28 mouse cellular contexts compared by ENCODE assay signal in the genomic region with DNA sequence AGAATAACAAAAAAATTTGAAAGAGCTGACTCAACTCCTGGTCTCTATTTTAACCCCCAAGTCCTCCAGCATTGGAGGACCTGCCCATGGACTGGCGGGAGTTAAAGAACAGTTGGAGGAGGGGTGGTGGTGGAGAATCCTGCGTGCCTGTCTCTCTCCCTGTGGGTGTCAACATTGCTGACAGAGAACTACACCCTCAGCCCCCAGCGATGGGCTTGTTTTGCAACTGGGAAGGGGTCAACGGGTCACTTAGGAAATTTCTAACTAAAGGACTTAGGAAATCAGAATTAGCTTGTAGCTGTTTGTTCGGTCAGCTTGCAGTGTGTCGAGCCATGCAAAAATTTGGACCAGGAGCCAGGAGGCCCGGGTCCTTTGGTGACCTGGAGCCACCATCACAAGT. TPM values are rescaled to one million over a fixed set of nuclear protein-coding genes. Genes with fewer than 3 reads are reported as not detected.
A peak's percentile ranks its signal among the peaks of the same experiment; 100 is the strongest.
DNase-seq lines count a peak whose midpoint lies in the region; ATAC-seq lines count a peak whose summit lies in the region.
"Had no signal": no experiment of that assay in that cellular context is flagged by ENCODE, and none has a peak within 500 bp of the region (broad histone marks: within the 10 kb centered on the region; RNA-seq: fewer than 3 reads in every experiment).

No protein-coding gene starts in this region.

- H3K9me3 ChIP-seq in embryonic facial prominence, embryonic 15.5 days (replicated peaks): no peaks in the 10 kb centered on the region
- no peaks in the 10 kb centered on the region for H3K9me3 ChIP-seq in embryonic facial prominence, embryonic 10.5 days
- H3K9me3 ChIP-seq in liver, embryonic 12.5 days (replicated peaks): no peaks in the 10 kb centered on the region
- no peaks in the 10 kb centered on the region for H3K9me3 ChIP-seq in lung, embryonic 15.5 days
- H3K9me3 ChIP-seq: forebrain, embryonic 10.5 days; G1E; heart, embryonic 13.5 days; hindbrain, embryonic 15.5 days; kidney, embryonic 15.5 days; limb, embryonic 15.5 days; midbrain, embryonic 10.5 days; stomach, embryonic 15.5 days had no signal

- no peak for DNase-seq in embryonic facial prominence, embryonic 10.5 days (ENCODE audit: low spot score)
- peak; percentile 40 to 75 for DNase-seq in lung, postnatal 4 days
- no peak for DNase-seq in frontal cortex, postnatal 36 days (ENCODE audit: low spot score in 2 of 2)
- no peak for DNase-seq in cerebellum, postnatal 36 days
- DNase-seq: cerebellum, adult 8-10 months; gastrocnemius, postnatal 10 days; heart, adult 18-20 months; thymus, adult 18-20 months; thymus, postnatal 4 days had no signal

- ATAC-seq in embryonic facial prominence, embryonic 15.5 days (ENCODE audit: insufficient number of reproducible peaks, low FRiP score, low TSS enrichment, low read depth): no peak
- no peak for ATAC-seq in liver, embryonic 12.5 days
- peak; percentile 71; the same call in 1 of the 2 replicates for ATAC-seq in lung, embryonic 15.5 days (ENCODE audit: borderline replicate concordance, extremely low read depth, low FRiP score, low TSS enrichment)
- ATAC-seq in megakaryocyte, adult 5-6 weeks (ENCODE audit: poor library complexity, severe bottlenecking): no peak
- ATAC-seq: activated CD4-positive, CD25-positive, alpha-beta regulatory T cell, adult 4 months; intestine, embryonic 16.5 days had no signal

- H3K27ac ChIP-seq in embryonic facial prominence, embryonic 15.5 days (replicated peaks): 0 out of 2 replicates have a peak overlapping the region, but pooled peaks have one; percentile 1
- H3K27ac ChIP-seq in embryonic facial prominence, embryonic 10.5 days (replicated peaks): no peak overlapping the region; the same call in 1 of the 2 replicates
- H3K27ac ChIP-seq in liver, embryonic 12.5 days: 0 out of 2 replicates have a peak overlapping the region, but pooled peaks have one; percentile 8
- peak overlapping the region; percentile 29; the same call in 1 of the 2 replicates for H3K27ac ChIP-seq in lung, embryonic 15.5 days
- H3K27ac ChIP-seq: forebrain, embryonic 10.5 days; heart, embryonic 13.5 days; hindbrain, embryonic 15.5 days; kidney, embryonic 15.5 days; limb, embryonic 15.5 days; midbrain, embryonic 10.5 days; stomach, embryonic 15.5 days had no signal

- no peaks in the 10 kb centered on the region for H3K27me3 ChIP-seq in embryonic facial prominence, embryonic 15.5 days
- 0 out of 2 replicates have a peak, but pooled peaks cover 6% of the 10 kb centered on the region for H3K27me3 ChIP-seq in embryonic facial prominence, embryonic 10.5 days (replicated peaks; ENCODE audit: low read depth, poor library complexity, severe bottlenecking)
- H3K27me3 ChIP-seq in liver, embryonic 12.5 days (replicated peaks): no peaks in the 10 kb centered on the region
- no peaks in the 10 kb centered on the region for H3K27me3 ChIP-seq in lung, embryonic 15.5 days
- H3K27me3 ChIP-seq: heart, embryonic 13.5 days; hindbrain, embryonic 15.5 days; kidney, embryonic 15.5 days; limb, embryonic 15.5 days; stomach, embryonic 15.5 days had no signal

- no peak overlapping the region for H3K4me3 ChIP-seq in embryonic facial prominence, embryonic 15.5 days (replicated peaks)
- no peak overlapping the region for H3K4me3 ChIP-seq in embryonic facial prominence, embryonic 10.5 days
- H3K4me3 ChIP-seq in liver, embryonic 12.5 days: no peak overlapping the region
- H3K4me3 ChIP-seq in lung, embryonic 15.5 days: no peak overlapping the region
- H3K4me3 ChIP-seq: forebrain, embryonic 10.5 days; heart, embryonic 13.5 days; hindbrain, embryonic 15.5 days; kidney, embryonic 15.5 days; limb, embryonic 15.5 days; midbrain, embryonic 10.5 days; stomach, embryonic 15.5 days had no signal

- H3K4me1 ChIP-seq in embryonic facial prominence, embryonic 15.5 days: no peaks in the 10 kb centered on the region
- H3K4me1 ChIP-seq in embryonic facial prominence, embryonic 10.5 days: peaks cover 20% of the 10 kb centered on the region
- peaks cover 5% of the 10 kb centered on the region; the same call in 1 of the 2 replicates for H3K4me1 ChIP-seq in liver, embryonic 12.5 days
- H3K4me1 ChIP-seq in lung, embryonic 15.5 days: 0 out of 2 replicates have a peak, but pooled peaks cover 9% of the 10 kb centered on the region
- H3K4me1 ChIP-seq: hindbrain, embryonic 15.5 days; stomach, embryonic 15.5 days had no signal

- no peak overlapping the region for H3K9ac ChIP-seq in embryonic facial prominence, embryonic 15.5 days
- no peak overlapping the region for H3K9ac ChIP-seq in liver, embryonic 12.5 days
- no peak overlapping the region for H3K9ac ChIP-seq in lung, embryonic 15.5 days
- H3K9ac ChIP-seq: heart, embryonic 13.5 days; hindbrain, embryonic 15.5 days; kidney, embryonic 15.5 days; limb, embryonic 15.5 days; stomach, embryonic 15.5 days had no signal

- WGBS in embryonic facial prominence, embryonic 15.5 days: 35% methylated on average over 7 of the region's 7 CpGs
- 38% methylated on average over 7 of the region's 7 CpGs for WGBS in embryonic facial prominence, embryonic 10.5 days
- 53% methylated on average over 7 of the region's 7 CpGs for WGBS in liver, embryonic 12.5 days (ENCODE audit: insufficient replicate concordance)
- 34% methylated on average over 7 of the region's 7 CpGs for WGBS in lung, embryonic 15.5 days

- no peak overlapping the region for H3K4me2 ChIP-seq in embryonic facial prominence, embryonic 15.5 days (replicated peaks)
- no peak overlapping the region; the same call in 1 of the 2 replicates for H3K4me2 ChIP-seq in liver, embryonic 12.5 days
- H3K4me2 ChIP-seq in lung, embryonic 15.5 days: no peak overlapping the region
- H3K4me2 ChIP-seq: heart, embryonic 13.5 days; hindbrain, embryonic 15.5 days; kidney, embryonic 15.5 days; limb, embryonic 15.5 days; stomach, embryonic 15.5 days had no signal

- H3K36me3 ChIP-seq in embryonic facial prominence, embryonic 15.5 days: no peaks in the 10 kb centered on the region
- H3K36me3 ChIP-seq in embryonic facial prominence, embryonic 10.5 days (replicated peaks): no peaks in the 10 kb centered on the region
- H3K36me3 ChIP-seq in liver, embryonic 12.5 days: no peaks in the 10 kb centered on the region
- no peaks in the 10 kb centered on the region for H3K36me3 ChIP-seq in lung, embryonic 15.5 days
- H3K36me3 ChIP-seq: forebrain, embryonic 10.5 days; G1E; heart, embryonic 13.5 days; hindbrain, embryonic 15.5 days; kidney, embryonic 15.5 days; limb, embryonic 15.5 days; midbrain, embryonic 10.5 days; stomach, embryonic 15.5 days had no signal

RNA-seq across cellular contexts. Expression of a gene that starts 1.8 kb away (rescaled TPM):
- 3.7 and 4.0 TPM in 2 replicates for polyA plus RNA-seq in embryonic facial prominence, embryonic 15.5 days (2015; fragmentation: Nextera tagmentation; extraction: Ambion mirVana)
- polyA plus RNA-seq in embryonic facial prominence, embryonic 10.5 days (2016; fragmentation: Nextera tagmentation; extraction: Ambion mirVana): 0.50 and 0.96 TPM in 2 replicates
- 6.3 and 6.9 TPM in 2 replicates for polyA plus RNA-seq in liver, embryonic 12.5 days (2016; fragmentation: Nextera tagmentation; extraction: Ambion mirVana)
- polyA plus RNA-seq in lung, embryonic 15.5 days (2015; fragmentation: Nextera tagmentation; extraction: Ambion mirVana): 3.0 and 3.7 TPM in 2 replicates
- 0.21 and 0.25 TPM in 2 replicates for total RNA-seq in megakaryocyte, adult 5-6 weeks (2015)
- 0.04 and 0.29 TPM in 2 replicates for total RNA-seq in megakaryocyte, adult 5-6 weeks (2017)
- total RNA-seq: neutrophil, adult 5-6 weeks had no signal
- polyA plus RNA-seq: G1E had no signal

RNA-seq across cellular contexts. Expression of a gene that starts 21.0 kb away (rescaled TPM):
- polyA plus RNA-seq in embryonic facial prominence, embryonic 15.5 days (2015; fragmentation: Nextera tagmentation; extraction: Ambion mirVana): 2.0 and 2.8 TPM in 2 replicates
- polyA plus RNA-seq in embryonic facial prominence, embryonic 10.5 days (2016; fragmentation: Nextera tagmentation; extraction: Ambion mirVana): 1.3 and 1.6 TPM in 2 replicates
- polyA plus RNA-seq in liver, embryonic 12.5 days (2016; fragmentation: Nextera tagmentation; extraction: Ambion mirVana): 1.5 and 1.6 TPM in 2 replicates
- polyA plus RNA-seq in lung, embryonic 15.5 days (2015; fragmentation: Nextera tagmentation; extraction: Ambion mirVana): 2.0 and 2.6 TPM in 2 replicates
- total RNA-seq in megakaryocyte, adult 5-6 weeks (2015): 22.2 and 24.7 TPM in 2 replicates
- 13.4 and 15.4 TPM in 2 replicates for total RNA-seq in megakaryocyte, adult 5-6 weeks (2017)

RNA-seq across cellular contexts. Expression of a gene that starts 31.6 kb away (rescaled TPM):
- not detected in 2 replicates for polyA plus RNA-seq in embryonic facial prominence, embryonic 15.5 days (2015; fragmentation: Nextera tagmentation; extraction: Ambion mirVana)
- polyA plus RNA-seq in embryonic facial prominence, embryonic 10.5 days (2016; fragmentation: Nextera tagmentation; extraction: Ambion mirVana): not detected in 2 replicates
- not detected in 2 replicates for polyA plus RNA-seq in liver, embryonic 12.5 days (2016; fragmentation: Nextera tagmentation; extraction: Ambion mirVana)
- polyA plus RNA-seq in lung, embryonic 15.5 days (2015; fragmentation: Nextera tagmentation; extraction: Ambion mirVana): not detected in 2 replicates
- total RNA-seq in megakaryocyte, adult 5-6 weeks (2015): 0.07 and 0.09 TPM in 2 replicates
- total RNA-seq in megakaryocyte, adult 5-6 weeks (2017): not detected in 2 replicates
- total RNA-seq: gastrocnemius, postnatal 10 days; heart, adult 18-20 months; heart, postnatal 25 days; layer of hippocampus, postnatal 25 days; left cerebral cortex, postnatal 36 days; midbrain, postnatal 0 days had no signal
- polyA plus RNA-seq: forebrain, embryonic 10.5 days; G1E; heart, embryonic 13.5 days; hindbrain, embryonic 15.5 days; intestine, embryonic 16.5 days; kidney, embryonic 15.5 days; limb, embryonic 15.5 days; midbrain, embryonic 10.5 days; midbrain, postnatal 0 days had no signal

Comparison
In these comparisons a context has a peak if more than half of its experiments do, and no peak if none do; other contexts are left out.
1. DNase-seq: peak in lung, postnatal 4 days (2 of 2); none in embryonic facial prominence, embryonic 10.5 days (single experiment), frontal cortex, postnatal 36 days (0 of 2) and cerebellum, postnatal 36 days (0 of 2).